Mouse (Mus musculus) liver, embryonic 14.5 days (tissue): Measurements from ENCODE around the gene Syne2. TPM values are rescaled to one million over a fixed set of nuclear protein-coding genes. Genes with fewer than 3 reads are reported as not detected.

Source experiments
- ATAC-seq: fragments of 200-750 bp; cut with Nextera tagmentation; 2 replicates; pipeline ENCODE4 v1.8.0; 2017; ENCODE audit warnings: moderate number of reproducible peaks, mild to moderate bottlenecking, moderate library complexity; ENCODE audit not compliant: insufficient read depth
- DNase-seq, 3 experiments: peaks; one replicate each; pipeline ENCODE4 v3.0.0-alpha.2; 2012 to 2013; ENCODE audit warnings: low read depth in 3 of 3, low spot score in 3 of 3
- H3K27ac ChIP-seq: fragments of 300-500 bp; sonication (generic); 2 replicates; pipeline ENCODE4 v1.5.1; 2014; ENCODE audit warnings: moderate library complexity, mild to moderate bottlenecking, control low read depth, inconsistent platforms
- H3K27me3 ChIP-seq: fragments of 300-500 bp; sonication (generic); 2 replicates; pipeline ENCODE4 v1.6.1; 2014; ENCODE audit warnings: mild to moderate bottlenecking, low read length, moderate library complexity; ENCODE audit not compliant: control insufficient read depth, insufficient read depth
- H3K36me3 ChIP-seq: fragments of 300-500 bp; sonication (generic); replicated peaks from 2 replicates; pipeline ENCODE4 v1.6.1; 2014; ENCODE audit warnings: low read depth; ENCODE audit not compliant: control insufficient read depth, insufficient read depth
- H3K4me1 ChIP-seq, 2 experiments: fragments of 200-500 bp in 1 of 2; fragments of 300-500 bp in 1 of 2; sonication (generic) in 1 of 2; replicated peaks; 2 replicates each; pipeline ENCODE4 v1.6.1; 2012 to 2014; ENCODE audit warnings: antibody characterized with exemption in 1 of 2, inconsistent platforms in 1 of 2, low read length in 1 of 2; ENCODE audit not compliant: control insufficient read depth in 2 of 2, insufficient read depth in 2 of 2
- H3K4me2 ChIP-seq: fragments of 300-500 bp; sonication (generic); 2 replicates; pipeline ENCODE4 v1.6.1; 2014; ENCODE audit warnings: low read depth, mild to moderate bottlenecking, control low read depth, moderate library complexity
- H3K4me3 ChIP-seq, 2 experiments: fragments of 200-500 bp in 1 of 2; fragments of 300-500 bp in 1 of 2; sonication (generic) in 1 of 2; 2 replicates each; pipeline ENCODE4 v1.5.1; 2012 to 2014; ENCODE audit warnings: low read depth in 2 of 2, low read length in 2 of 2, mild to moderate bottlenecking in 2 of 2, control low read depth in 1 of 2, inconsistent platforms in 1 of 2, moderate library complexity in 1 of 2; ENCODE audit not compliant: insufficient read depth in 1 of 2
- H3K9ac ChIP-seq: fragments of 300-500 bp; sonication (generic); replicated peaks from 2 replicates; pipeline ENCODE4 v1.6.1; 2014; ENCODE audit warnings: mild to moderate bottlenecking, control low read depth, moderate library complexity
- H3K9me3 ChIP-seq: fragments of 300-500 bp; sonication (generic); 2 replicates; pipeline ENCODE4 v1.6.1; 2016; ENCODE audit warnings: low read length, mixed read lengths; ENCODE audit not compliant: control insufficient read depth
- CTCF ChIP-seq: IDR thresholded peaks from 2 replicates; pipeline ENCODE4 v1.5.1; 2016; ENCODE audit warnings: antibody characterized with exemption, low read depth, control low read depth
- EP300 ChIP-seq: IDR thresholded peaks from 2 replicates; pipeline ENCODE4 v1.6.1; 2016; ENCODE audit warnings: antibody characterized with exemption, low read depth
- WGBS: fragments of 180-500 bp; shearing (Covaris S2); extraction: QIAGEN DNeasy Blood & Tissue Kit; methylation state at CpG from one replicate; pipeline ENCODE4 v1.1.7; 2014; ENCODE audit not compliant: insufficient replicate concordance; 5-methylcytosine and 5-hydroxymethylcytosine counted together
- polyA plus RNA-seq, 2 experiments: library from polyadenylated mRNA; depleted of rRNA in 1 of 2; stranded (reverse) in 1 of 2; unstranded in 1 of 2; fragments of >200 nt; fragmentation: Nextera tagmentation in 1 of 2; extraction: Ambion mirVana in 1 of 2; gene quantifications; 2 replicates each; pipeline versions ENCODE4 v1.2.1 to v1.2.3; 2012 to 2014

The Syne2 gene
- polyA plus RNA-seq (2012; rRNA removed) (1.7 and 2.1 TPM in 2 replicates), polyA plus RNA-seq (2014; fragmentation: Nextera tagmentation; extraction: Ambion mirVana) (2.5 and 3.0 TPM in 2 replicates)

- DNase-seq, result peak; percentile 33 to 37 (median 33)
These were observed at the start of gene Syne2 for GRCm38 (mm10) chr12:75817959-75818452. TSS of gene Syne2 (plus strand) at chr12:75818134.

GRCm38 (mm10) chr12:75771410-75771809 is 46.5 kb upstream of the Syne2 start:
- ATAC-seq (no peak), DNase-seq (no peak)
- H3K9ac ChIP-seq, result no peak overlapping the region
- H3K4me3 ChIP-seq, result no peak overlapping the region
- no peaks in the 10 kb centered on the region for H3K9me3 ChIP-seq
- H3K4me2 ChIP-seq, result no peak overlapping the region
- no peaks in the 10 kb centered on the region for H3K27me3 ChIP-seq
- H3K27ac ChIP-seq, result no peak overlapping the region
- H3K36me3 ChIP-seq, result no peaks in the 10 kb centered on the region
- WGBS, result 10% methylated on average over 3 of the region's 3 CpGs
- H3K4me1 ChIP-seq, result peaks cover 0 to 2% of the 10 kb centered on the region in 2 experiments; a peak in 1 of 4 replicates
- TF ChIP-seq EP300, result no peak
- no peak for TF ChIP-seq CTCF

More at GRCm38 (mm10) chr12:75817959-75818452, at the start of gene Syne2:
- peak within 1 kb of the TSS; percentile 38 for H3K9ac ChIP-seq
- no peaks in the 10 kb centered on the region for H3K4me1 ChIP-seq
- TF ChIP-seq CTCF (no peak), EP300 (no peak)
- peak; percentile 81 for ATAC-seq
- WGBS, result under 1% methylated on average over 49 of the region's 54 CpGs
- H3K27me3 ChIP-seq, result peaks cover 46% of the 10 kb centered on the region
- no peaks in the 10 kb centered on the region for H3K36me3 ChIP-seq
- H3K27ac ChIP-seq, result no peak within 1 kb of the TSS
- peak within 1 kb of the TSS; percentile 73 for H3K4me2 ChIP-seq
- H3K4me3 ChIP-seq, result peak within 1 kb of the TSS; percentile 63 to 88
- H3K9me3 ChIP-seq, result no peaks in the 10 kb centered on the region

DNA sequence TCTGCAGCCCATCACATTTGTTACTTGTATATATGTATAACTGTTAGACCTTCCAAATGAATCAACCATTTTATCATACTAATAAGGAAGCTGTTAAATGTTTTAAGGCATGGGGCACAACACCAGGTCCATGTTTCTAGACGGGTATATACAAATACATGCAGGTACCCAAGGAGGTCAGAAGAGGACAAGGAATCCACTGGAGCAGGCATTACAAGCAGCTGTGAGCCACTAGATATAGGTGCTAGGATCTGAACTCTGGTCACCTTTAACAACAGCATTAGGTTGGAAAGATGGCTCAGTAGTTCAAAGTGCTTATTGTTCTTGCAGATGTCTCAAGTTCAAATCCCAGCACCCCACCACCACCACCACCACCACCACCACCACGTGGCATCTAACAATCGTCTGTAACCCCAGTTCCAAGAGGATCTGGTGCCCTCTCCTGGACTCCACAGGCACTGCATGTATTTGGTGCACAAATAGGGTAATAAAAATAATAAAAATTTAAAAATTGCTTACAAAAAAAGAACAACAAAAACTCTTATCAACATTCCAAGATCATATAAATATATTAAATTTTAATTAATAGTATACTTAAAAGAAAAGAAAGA is 45.4 kb upstream of the Syne2 start:
- peak in 2 of 3 experiments; percentile 12 to 29 for DNase-seq
- 10% methylated on average over 3 of the region's 3 CpGs for WGBS
- ATAC-seq, result no peak

GRCm38 (mm10) chr12:75781445-75781844 is 36.5 kb upstream of the Syne2 start:
- ATAC-seq (no peak), DNase-seq (no peak)
- TF ChIP-seq EP300 (no peak), CTCF (no peak)
- no peaks in the 10 kb centered on the region for H3K9me3 ChIP-seq
- H3K36me3 ChIP-seq, result no peaks in the 10 kb centered on the region
- no peaks in the 10 kb centered on the region for H3K4me1 ChIP-seq
- no peak overlapping the region for H3K4me3 ChIP-seq
- no peak overlapping the region for H3K27ac ChIP-seq
- H3K4me2 ChIP-seq, result no peak overlapping the region
- H3K27me3 ChIP-seq, result no peaks in the 10 kb centered on the region
- H3K9ac ChIP-seq, result no peak overlapping the region

More for the DNA sequence above, 45.4 kb upstream of the Syne2 start:
- no peaks in the 10 kb centered on the region for H3K9me3 ChIP-seq
- no peak overlapping the region for H3K27ac ChIP-seq
- no peaks in the 10 kb centered on the region for H3K36me3 ChIP-seq
- H3K27me3 ChIP-seq, result no peaks in the 10 kb centered on the region
- no peak overlapping the region for H3K4me2 ChIP-seq
- H3K9ac ChIP-seq, result no peak overlapping the region
- 0 out of 4 replicates have a peak, but pooled peaks cover 0 to 2% of the 10 kb centered on the region in 2 experiments for H3K4me1 ChIP-seq
- H3K4me3 ChIP-seq, result no peak overlapping the region
- no peak for TF ChIP-seq EP300
- peak; percentile 79 for TF ChIP-seq CTCF

DNA sequence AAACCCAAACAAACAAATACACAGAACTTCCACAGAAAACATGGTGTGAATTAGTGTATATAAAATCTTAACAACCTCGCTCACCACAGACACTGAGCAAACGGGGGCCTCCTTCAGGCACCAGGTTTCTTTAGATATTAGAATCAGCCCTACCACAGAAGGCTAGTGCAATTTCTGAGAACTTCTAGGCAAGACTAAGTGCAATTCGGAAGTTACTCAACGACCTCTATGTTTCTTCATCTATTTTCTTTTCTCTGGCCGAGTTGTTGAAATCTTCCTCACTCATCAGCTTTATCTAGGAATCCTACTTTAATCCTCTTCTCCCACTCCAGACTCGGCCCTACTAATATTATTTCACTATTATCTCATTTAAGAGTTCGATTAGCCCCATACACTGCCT is 35.9 kb upstream of the Syne2 start:
- DNase-seq (no peak), ATAC-seq (no peak)
- Histone ChIP-seq H3K4me3 (no peak overlapping the region), H3K36me3 (no peaks in the 10 kb centered on the region), H3K9ac (no peak overlapping the region), H3K9me3 (no peaks in the 10 kb centered on the region), H3K4me1 (no peaks in the 10 kb centered on the region), H3K27me3 (no peaks in the 10 kb centered on the region), H3K27ac (no peak overlapping the region), H3K4me2 (no peak overlapping the region)
- WGBS, result 41% methylated on average over 7 of the region's 7 CpGs
- TF ChIP-seq EP300 (no peak), CTCF (no peak)
